Mouse (Mus musculus): ENCODE measurements at regions not wholly inside any gene's neighbourhood (a gene's known extent, or its start where the extent isn't known, plus 50 kb on each side); places are given as distances from the start of the nearest gene placed in this dataset.

DNA sequence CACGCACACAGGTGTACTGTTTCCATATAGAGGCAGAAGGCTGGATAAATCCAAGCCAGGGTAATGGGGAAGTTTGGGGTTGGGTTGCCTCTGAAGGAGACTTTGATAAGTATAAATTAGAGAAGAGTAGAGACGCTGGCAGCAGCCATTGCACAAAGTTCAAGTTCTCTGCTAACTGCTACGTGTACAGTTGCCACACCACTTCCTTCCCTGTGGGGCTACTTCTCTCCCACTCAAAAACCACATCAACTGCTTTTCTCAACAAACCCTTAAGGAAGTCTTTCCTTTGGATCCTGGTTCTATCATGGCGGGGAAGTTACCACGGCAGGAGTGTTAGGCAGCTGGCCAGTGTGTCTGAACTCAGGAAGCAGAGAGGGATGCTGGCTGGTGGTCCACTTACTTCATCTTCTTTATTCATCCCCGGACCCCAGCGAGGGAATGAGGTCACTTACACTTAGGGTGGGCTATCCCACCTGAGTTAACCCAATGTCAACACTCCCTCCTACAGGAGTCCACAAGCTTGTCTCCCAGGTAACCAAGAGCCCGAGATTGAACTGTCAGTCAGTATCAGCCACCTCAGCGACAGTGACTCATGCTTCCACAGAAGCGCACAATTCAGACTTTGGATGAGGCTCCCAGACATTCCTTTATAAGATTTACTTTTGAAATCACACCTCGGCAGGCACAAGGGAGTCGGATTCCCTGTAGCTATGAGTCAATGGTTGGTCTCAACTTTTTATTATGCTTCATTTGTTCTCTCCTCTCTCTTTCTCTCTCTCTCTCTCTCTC is 84.3 kb downstream of the Rassf10 start:
- TF ChIP-seq CTCF (conservative IDR thresholded peaks at IDR 0.05; ENCODE audit: low read length) (no peak), POU5F1 (IDR thresholded peaks at IDR 0.05; ENCODE audit: borderline replicate concordance, low read length) (no peak)
